Mouse (Mus musculus): ENCODE measurements around the gene Sytl3.
"Not testable (repeated sequence)": the region's sequence is repeated elsewhere in the genome, so short reads cannot be mapped to it uniquely, and the experiment has no call there.

DNA sequence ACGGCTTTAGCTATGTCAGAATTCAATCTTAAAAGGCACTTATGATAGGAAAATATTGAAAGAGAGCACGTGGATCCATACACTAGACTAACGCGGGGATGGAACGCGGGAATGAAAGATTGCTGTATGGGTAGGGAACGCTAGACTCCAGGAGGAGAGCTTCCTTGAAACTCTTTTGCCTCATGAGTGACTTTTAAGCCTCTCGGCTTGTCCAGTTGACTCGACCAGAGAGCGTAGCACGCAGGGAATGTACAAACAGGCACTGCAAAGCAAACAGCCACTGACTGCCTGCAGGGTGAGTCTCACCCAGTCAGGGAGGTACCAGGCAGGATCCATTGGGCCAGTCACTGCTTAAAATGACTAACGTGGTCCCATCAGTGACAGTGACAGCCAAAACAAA lies 36.9 kb upstream of the Sytl3 start:
- not testable (repeated sequence) for TF ChIP-seq CTCF (IDR thresholded peaks at IDR 0.05; ENCODE audit: control insufficient read depth, insufficient read depth, low read length); POLR2A (IDR thresholded peaks at IDR 0.05; ENCODE audit: borderline replicate concordance, control insufficient read depth, low read depth, low read length)

All from bone marrow, adult 2 months (tissue).